Mouse (Mus musculus) MEL-GATA-1-ER (cell line): ENCODE results near the gene Mri1.

Experiments used
- DNase-seq: peaks from one replicate; pipeline ENCODE4 v3.0.0-alpha.2; 2012; ENCODE audit warnings: low read depth; ENCODE audit errors: extremely low read depth

The Mri1 gene

DNA sequence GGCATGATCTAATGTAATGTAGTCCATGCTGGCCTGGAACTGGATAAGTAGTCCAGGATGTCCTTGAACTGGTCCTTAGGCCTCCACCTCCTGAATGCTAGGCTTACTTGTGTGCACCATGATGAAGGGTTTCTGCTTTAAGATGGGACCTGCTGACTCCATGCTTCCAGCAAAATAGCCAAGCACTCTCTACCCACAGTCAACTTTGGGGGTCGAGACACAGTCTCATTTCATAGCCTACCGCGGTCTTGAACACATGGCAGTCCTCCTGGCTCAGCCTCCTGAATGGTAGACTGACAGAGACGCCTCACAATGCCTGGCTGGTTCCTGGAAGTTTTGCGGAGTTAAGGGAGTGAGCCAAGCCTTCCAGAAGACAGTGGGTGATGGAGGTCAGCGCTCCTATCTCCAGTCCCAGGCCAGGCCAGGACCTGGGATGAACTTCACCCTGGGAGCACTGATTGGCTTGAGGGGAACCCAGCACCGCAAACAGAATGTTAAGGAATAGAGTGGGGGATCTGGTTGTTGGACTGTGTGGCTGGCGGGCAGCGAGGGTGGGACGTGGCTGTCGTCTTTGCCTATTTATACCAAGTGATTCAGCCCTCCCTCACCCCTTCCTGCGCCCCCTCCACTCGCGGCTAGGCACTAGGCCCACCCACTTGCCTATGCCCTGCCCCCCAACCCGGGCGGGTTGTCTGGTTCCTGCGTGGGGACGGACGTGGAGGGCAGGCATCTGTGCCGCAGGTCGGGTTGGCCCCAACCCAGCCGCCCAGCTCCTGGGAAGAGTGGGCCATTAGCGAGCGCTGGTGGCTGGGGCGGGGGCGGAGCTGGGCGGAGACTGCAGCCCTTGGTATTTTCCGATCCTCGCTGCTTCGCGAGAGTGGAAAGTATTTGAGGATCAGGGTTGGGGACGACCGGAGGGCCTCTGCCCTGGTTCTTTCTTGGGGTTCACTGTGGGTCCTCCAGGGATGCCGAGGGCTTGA is 53.9 kb downstream of the Mri1 start:
- no peak for DNase-seq

GRCm38 (mm10) chr8:84202466-84202865 is 54.7 kb downstream of the Mri1 start:
- DNase-seq, result no peak

- no peak for DNase-seq
Observed at GRCm38 (mm10) chr8:84201545-84202245, 55.4 kb downstream of the Mri1 start.

- DNase-seq, result no peak
Observed at GRCm38 (mm10) chr8:84200652-84201544, 56.2 kb downstream of the Mri1 start.

- no peak for DNase-seq
Observed at GRCm38 (mm10) chr8:84200126-84200555, 57.0 kb downstream of the Mri1 start.
